Mouse (Mus musculus): ENCODE measurements around the gene Gdf15. TPM values are rescaled to one million over a fixed set of nuclear protein-coding genes. Genes with fewer than 3 reads are reported as not detected.

Gene Gdf15
- total and polyA plus RNA-seq, 2 experiments from 2014 or later, result 0.22 to 0.26 TPM

DNA sequence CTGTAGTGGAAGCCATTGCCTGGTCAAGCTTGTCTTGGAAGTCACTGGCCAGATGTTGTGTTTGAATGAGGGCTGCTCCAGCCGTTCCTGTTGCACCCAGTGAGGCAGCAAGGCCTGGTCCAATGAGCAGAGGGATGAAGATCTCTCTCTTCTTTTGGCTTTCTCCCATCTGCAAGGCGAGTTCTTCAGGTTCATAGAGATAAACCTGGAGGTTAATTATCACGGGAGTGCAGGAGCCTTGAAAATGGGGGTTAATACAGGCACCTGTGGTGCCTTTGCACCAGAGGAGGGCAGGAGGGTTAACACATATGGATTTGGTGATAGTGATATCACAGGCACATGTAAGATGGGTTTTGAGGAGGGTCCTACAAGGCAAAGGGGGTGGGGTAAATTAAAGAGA, 10.0 kb downstream of the Gdf15 start:
- ATAC-seq (ENCODE audit: low FRiP score), result no peak
- Histone ChIP-seq H3K36me3 (ENCODE audit: insufficient read depth, low read length) (no peaks in the 10 kb centered on the region), H3K27ac (ENCODE audit: low read depth, low read length) (no peak overlapping the region), H3K9ac (replicated peaks; ENCODE audit: low read length, poor library complexity, severe bottlenecking) (no peak overlapping the region), H3K4me2 (ENCODE audit: low read depth, low read length, poor library complexity, severe bottlenecking) (no peak overlapping the region), H3K27me3 (ENCODE audit: insufficient read depth, low read length) (0 out of 2 replicates have a peak, but pooled peaks cover 4% of the 10 kb centered on the region), H3K4me3 (ENCODE audit: low read depth, low read length) (no peak overlapping the region), H3K9me3 (ENCODE audit: low read length) (no peaks in the 10 kb centered on the region), H3K4me1 (ENCODE audit: insufficient read depth, low read length) (no peaks in the 10 kb centered on the region)
- TF ChIP-seq CTCF (IDR thresholded peaks at IDR 0.05), result no peak
- WGBS, result 61% methylated on average over 3 of the region's 3 CpGs
- DNase-seq (ENCODE audit: low spot score), result no peak

DNA sequence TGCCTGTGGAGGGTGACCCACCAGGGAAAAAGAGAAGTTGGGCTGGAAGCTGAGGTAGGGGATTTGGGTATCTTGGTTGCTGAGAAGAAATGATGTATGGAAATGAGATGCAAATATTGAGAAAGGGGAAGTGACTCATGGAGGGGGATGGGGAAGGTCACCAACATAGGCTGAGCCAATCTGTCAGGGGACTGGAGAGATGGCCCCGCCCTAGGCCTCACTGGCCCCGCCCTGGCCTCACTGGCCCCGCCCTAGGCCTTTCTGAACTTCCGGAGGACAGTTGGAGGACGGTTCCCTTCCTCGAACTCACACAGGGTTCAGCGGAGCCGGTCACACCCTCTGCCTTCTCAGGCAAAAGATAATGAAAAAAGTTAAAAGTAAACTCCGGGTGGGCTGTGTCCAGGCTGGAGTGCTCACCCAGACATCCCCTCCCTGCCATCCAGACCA, 13.3 kb downstream of the Gdf15 start:
- no peak overlapping the region for H3K9ac ChIP-seq (replicated peaks; ENCODE audit: low read length, poor library complexity, severe bottlenecking)
- H3K9me3 ChIP-seq (ENCODE audit: low read length), result no peaks in the 10 kb centered on the region
- H3K4me2 ChIP-seq (ENCODE audit: low read depth, low read length, poor library complexity, severe bottlenecking), result no peak overlapping the region
- WGBS, result 38% methylated on average over 9 of the region's 9 CpGs
- no peaks in the 10 kb centered on the region for H3K4me1 ChIP-seq (ENCODE audit: insufficient read depth, low read length)
- H3K27me3 ChIP-seq (ENCODE audit: insufficient read depth, low read length), result 0 out of 2 replicates have a peak, but pooled peaks cover 4% of the 10 kb centered on the region
- H3K4me3 ChIP-seq (ENCODE audit: low read depth, low read length), result no peak overlapping the region
- ATAC-seq (ENCODE audit: low FRiP score) (no peak), DNase-seq (ENCODE audit: low spot score) (no peak)
- H3K36me3 ChIP-seq (ENCODE audit: insufficient read depth, low read length), result no peaks in the 10 kb centered on the region
- TF ChIP-seq CTCF (IDR thresholded peaks at IDR 0.05), result no peak
- H3K27ac ChIP-seq (ENCODE audit: low read depth, low read length), result no peak overlapping the region

DNA sequence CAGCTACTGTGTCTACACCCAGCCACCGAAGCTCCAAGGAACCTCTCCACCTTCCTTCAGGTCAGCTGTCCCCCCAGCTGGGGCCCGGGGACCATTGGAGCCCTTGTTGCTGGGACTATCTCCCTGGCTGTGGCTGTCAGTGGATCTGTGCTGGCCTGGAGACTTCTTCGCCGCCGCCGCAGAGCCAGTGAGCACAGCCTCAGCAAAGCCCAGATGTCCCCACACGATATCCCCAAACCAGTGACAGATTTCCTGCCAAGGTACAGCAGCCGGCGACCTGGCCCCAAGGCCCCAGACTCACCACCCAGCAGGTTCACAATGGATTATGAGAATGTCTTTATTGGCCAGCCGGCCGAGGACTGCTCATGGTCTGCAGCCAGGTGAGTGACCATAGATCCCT, 14.3 kb downstream of the Gdf15 start:
- H3K9ac ChIP-seq (replicated peaks; ENCODE audit: low read length, poor library complexity, severe bottlenecking), result no peak overlapping the region
- H3K27me3 ChIP-seq (ENCODE audit: insufficient read depth, low read length), result 0 out of 2 replicates have a peak, but pooled peaks cover 4% of the 10 kb centered on the region
- WGBS, result 79% methylated on average over 11 of the region's 11 CpGs
- H3K4me2 ChIP-seq (ENCODE audit: low read depth, low read length, poor library complexity, severe bottlenecking), result no peak overlapping the region
- no peak overlapping the region for H3K27ac ChIP-seq (ENCODE audit: low read depth, low read length)
- TF ChIP-seq CTCF (IDR thresholded peaks at IDR 0.05), result no peak
- no peak for ATAC-seq (ENCODE audit: low FRiP score)
- H3K4me3 ChIP-seq (ENCODE audit: low read depth, low read length), result no peak overlapping the region
- H3K36me3 ChIP-seq (ENCODE audit: insufficient read depth, low read length), result no peaks in the 10 kb centered on the region
- no peak for DNase-seq (ENCODE audit: low spot score)
- no peaks in the 10 kb centered on the region for H3K4me1 ChIP-seq (ENCODE audit: insufficient read depth, low read length)
- H3K9me3 ChIP-seq (ENCODE audit: low read length), result no peaks in the 10 kb centered on the region

DNA sequence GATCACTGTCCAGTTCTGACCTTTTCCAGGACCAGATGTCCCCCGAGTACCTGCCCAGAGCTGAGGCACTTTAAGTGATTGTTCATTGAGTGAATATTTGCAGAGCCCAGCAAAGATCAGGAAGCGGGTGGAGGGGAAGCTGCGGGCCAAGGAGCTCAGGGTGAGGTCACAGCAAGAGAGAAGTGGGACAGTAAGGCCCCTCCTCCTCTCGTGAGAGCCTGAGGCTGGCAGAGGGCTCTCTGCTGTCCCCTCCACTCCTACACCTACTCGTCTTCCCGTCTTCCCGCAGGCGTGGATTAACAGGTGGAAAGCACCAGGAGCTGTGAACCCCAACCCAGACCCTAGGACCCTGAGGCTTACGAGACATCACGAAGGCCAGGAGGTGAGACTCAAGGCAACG, 15.6 kb downstream of the Gdf15 start:
- WGBS, result 72% methylated on average over 11 of the region's 11 CpGs
- 0 out of 2 replicates have a peak, but pooled peaks cover 4% of the 10 kb centered on the region for H3K27me3 ChIP-seq (ENCODE audit: insufficient read depth, low read length)
- H3K4me1 ChIP-seq (ENCODE audit: insufficient read depth, low read length), result peaks cover under 1% of the 10 kb centered on the region; the same call in 1 of the 2 replicates
- no peak overlapping the region for H3K27ac ChIP-seq (ENCODE audit: low read depth, low read length)
- H3K36me3 ChIP-seq (ENCODE audit: insufficient read depth, low read length), result no peaks in the 10 kb centered on the region
- no peak for TF ChIP-seq CTCF (IDR thresholded peaks at IDR 0.05)
- H3K4me2 ChIP-seq (ENCODE audit: low read depth, low read length, poor library complexity, severe bottlenecking), result no peak overlapping the region
- H3K9me3 ChIP-seq (ENCODE audit: low read length), result no peaks in the 10 kb centered on the region
- no peak overlapping the region for H3K9ac ChIP-seq (replicated peaks; ENCODE audit: low read length, poor library complexity, severe bottlenecking)
- ATAC-seq (ENCODE audit: low FRiP score) (no peak), DNase-seq (ENCODE audit: low spot score) (no peak)
- no peak overlapping the region for H3K4me3 ChIP-seq (ENCODE audit: low read depth, low read length)

DNA sequence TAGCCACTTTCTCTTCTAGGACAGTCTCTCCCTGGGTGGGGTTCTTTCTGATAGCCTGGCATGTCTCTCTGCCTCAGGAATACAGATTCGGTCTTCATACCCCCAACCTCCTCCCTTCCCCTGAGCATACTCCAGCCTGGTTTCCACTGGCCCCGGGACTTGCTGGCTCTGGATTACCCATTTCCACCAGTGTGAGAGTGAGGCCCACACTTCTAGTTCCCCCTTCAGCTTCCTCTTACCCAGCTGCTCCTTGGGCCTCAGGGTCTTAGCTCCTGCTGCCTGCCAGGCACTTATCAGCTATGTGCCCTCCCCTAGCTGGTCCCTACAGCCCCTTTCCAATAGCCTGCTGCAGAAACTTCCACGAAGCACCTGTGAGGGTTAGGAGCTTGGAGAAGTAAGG, 16.4 kb downstream of the Gdf15 start, which contains the start of gene Lrrc25:
TSS of gene Lrrc25 (plus strand) at position 262 of the 400 bp plus-strand sequence.
- DNase-seq (ENCODE audit: low spot score) (no peak), ATAC-seq (ENCODE audit: low FRiP score) (no peak)
- H3K9ac ChIP-seq (replicated peaks; ENCODE audit: low read length, poor library complexity, severe bottlenecking), result no peak within 1 kb of the TSS
- no peak for TF ChIP-seq CTCF (IDR thresholded peaks at IDR 0.05)
- H3K4me3 ChIP-seq (ENCODE audit: low read depth, low read length), result no peak within 1 kb of the TSS
- H3K4me2 ChIP-seq (ENCODE audit: low read depth, low read length, poor library complexity, severe bottlenecking), result no peak within 1 kb of the TSS
- peaks cover 7% of the 10 kb centered on the region; the same call in 1 of the 2 replicates for H3K4me1 ChIP-seq (ENCODE audit: insufficient read depth, low read length)
- no peak within 1 kb of the TSS for H3K27ac ChIP-seq (ENCODE audit: low read depth, low read length)
- 0 out of 2 replicates have a peak, but pooled peaks cover 4% of the 10 kb centered on the region for H3K27me3 ChIP-seq (ENCODE audit: insufficient read depth, low read length)
- H3K36me3 ChIP-seq (ENCODE audit: insufficient read depth, low read length), result no peaks in the 10 kb centered on the region
- H3K9me3 ChIP-seq (ENCODE audit: low read length), result no peaks in the 10 kb centered on the region
- WGBS, result 80% methylated on average over 3 of the region's 3 CpGs

DNA sequence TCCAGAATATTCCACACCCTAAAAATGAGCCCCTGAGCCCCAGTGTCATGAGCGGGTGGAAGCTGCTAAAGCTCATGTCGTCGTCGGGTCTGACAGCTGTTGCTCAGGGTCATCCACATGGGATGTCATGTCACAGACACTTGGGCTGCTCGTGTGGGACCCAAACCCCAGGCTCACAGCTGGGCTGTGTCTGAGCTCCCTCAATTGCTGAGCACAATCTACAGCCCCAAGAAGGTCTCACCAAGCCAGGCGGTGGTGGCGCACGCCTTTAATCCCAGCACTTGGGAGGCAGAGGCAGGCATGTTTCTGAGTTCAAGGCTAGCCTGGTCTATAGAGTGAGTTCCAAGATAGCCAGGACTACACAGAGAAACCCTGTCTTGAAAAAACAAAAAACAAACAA, 17.0 kb downstream of the Gdf15 start:
- 88% methylated on average over 8 of the region's 8 CpGs for WGBS
- H3K36me3 ChIP-seq (ENCODE audit: insufficient read depth, low read length), result no peaks in the 10 kb centered on the region

More for the DNA sequence above, 17.0 kb downstream of the Gdf15 start:
- TF ChIP-seq CTCF (IDR thresholded peaks at IDR 0.05), result no peak
- H3K4me1 ChIP-seq (ENCODE audit: insufficient read depth, low read length), result peaks cover 7% of the 10 kb centered on the region; the same call in 1 of the 2 replicates
- DNase-seq (ENCODE audit: low spot score) (no peak), ATAC-seq (ENCODE audit: low FRiP score) (no peak)
- H3K4me3 ChIP-seq (ENCODE audit: low read depth, low read length), result no peak overlapping the region
- no peaks in the 10 kb centered on the region for H3K9me3 ChIP-seq (ENCODE audit: low read length)
- H3K4me2 ChIP-seq (ENCODE audit: low read depth, low read length, poor library complexity, severe bottlenecking), result no peak overlapping the region
- H3K27me3 ChIP-seq (ENCODE audit: insufficient read depth, low read length), result no peaks in the 10 kb centered on the region
- no peak overlapping the region for H3K27ac ChIP-seq (ENCODE audit: low read depth, low read length)
- no peak overlapping the region for H3K9ac ChIP-seq (replicated peaks; ENCODE audit: low read length, poor library complexity, severe bottlenecking)

Measured in midbrain, postnatal 0 days (tissue).